Mouse (Mus musculus) thymus, postnatal 25 days (tissue): ENCODE results near the gene Suz12.

Experiments
- DNase-seq: peaks from one replicate; pipeline ENCODE4 v3.0.0; 2022

The Suz12 gene

DNA sequence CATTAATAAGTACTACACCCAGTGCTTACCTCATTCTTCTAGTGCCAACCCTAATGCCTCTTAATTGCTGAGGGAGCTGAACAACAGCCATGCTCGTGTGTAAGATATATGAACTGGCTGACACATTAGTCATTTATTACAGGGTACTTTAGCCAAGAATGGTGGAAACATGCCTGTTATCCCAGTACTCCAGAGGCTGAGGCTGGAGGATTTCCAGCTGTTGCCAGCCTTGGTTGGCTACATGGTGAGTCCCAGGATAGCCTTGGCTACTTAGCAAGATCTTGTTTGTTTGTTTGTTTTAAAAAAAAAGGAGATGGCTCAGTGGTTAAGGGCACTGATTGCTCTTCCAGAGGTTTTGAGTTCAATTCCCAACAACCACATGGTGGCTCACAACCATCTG, 85.9 kb downstream of the Suz12 start:
- DNase-seq, result no peak

DNA sequence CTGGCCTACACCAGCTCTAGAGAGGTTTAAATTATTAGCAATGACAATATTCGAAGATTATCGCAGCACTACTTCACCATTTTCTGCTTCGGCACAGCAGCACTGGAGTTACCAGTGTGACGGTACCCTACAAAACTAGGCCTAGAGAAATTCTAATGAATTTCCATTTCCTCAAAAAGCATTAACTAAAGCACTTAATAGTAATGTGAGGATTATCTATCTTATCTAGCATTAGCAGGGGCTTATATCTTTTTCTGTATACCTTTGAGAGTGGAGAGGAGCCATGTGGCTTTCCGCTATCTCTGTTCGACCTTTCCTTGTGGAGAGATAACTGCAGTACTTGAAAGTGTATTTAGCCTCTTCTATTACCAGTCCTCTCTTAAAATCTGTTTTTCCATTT, 86.8 kb downstream of the Suz12 start:
- no peak for DNase-seq

DNA sequence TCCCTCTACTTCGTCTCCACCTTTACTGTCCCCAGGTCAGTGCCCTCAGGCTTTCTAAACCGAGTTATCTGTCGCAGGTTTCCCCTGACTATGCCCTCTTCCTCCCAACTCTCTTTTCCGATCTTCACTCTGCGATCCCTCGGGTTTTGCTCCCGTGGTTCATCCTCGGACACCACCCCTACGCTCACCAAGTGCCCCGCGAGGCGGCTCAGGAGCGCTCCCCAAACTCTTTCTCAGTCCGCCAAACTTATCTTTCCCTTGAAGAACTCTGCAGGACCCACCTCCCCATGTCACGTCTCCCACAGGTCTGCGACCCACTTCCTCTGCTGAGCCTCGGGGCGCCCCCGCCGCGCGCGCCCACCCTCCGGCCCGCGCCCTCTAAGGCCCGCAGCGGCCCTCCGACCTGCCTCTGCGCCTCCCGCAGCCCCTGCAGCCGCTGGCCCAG, 87.5 kb downstream of the Suz12 start:
- DNase-seq, result no peak

DNA sequence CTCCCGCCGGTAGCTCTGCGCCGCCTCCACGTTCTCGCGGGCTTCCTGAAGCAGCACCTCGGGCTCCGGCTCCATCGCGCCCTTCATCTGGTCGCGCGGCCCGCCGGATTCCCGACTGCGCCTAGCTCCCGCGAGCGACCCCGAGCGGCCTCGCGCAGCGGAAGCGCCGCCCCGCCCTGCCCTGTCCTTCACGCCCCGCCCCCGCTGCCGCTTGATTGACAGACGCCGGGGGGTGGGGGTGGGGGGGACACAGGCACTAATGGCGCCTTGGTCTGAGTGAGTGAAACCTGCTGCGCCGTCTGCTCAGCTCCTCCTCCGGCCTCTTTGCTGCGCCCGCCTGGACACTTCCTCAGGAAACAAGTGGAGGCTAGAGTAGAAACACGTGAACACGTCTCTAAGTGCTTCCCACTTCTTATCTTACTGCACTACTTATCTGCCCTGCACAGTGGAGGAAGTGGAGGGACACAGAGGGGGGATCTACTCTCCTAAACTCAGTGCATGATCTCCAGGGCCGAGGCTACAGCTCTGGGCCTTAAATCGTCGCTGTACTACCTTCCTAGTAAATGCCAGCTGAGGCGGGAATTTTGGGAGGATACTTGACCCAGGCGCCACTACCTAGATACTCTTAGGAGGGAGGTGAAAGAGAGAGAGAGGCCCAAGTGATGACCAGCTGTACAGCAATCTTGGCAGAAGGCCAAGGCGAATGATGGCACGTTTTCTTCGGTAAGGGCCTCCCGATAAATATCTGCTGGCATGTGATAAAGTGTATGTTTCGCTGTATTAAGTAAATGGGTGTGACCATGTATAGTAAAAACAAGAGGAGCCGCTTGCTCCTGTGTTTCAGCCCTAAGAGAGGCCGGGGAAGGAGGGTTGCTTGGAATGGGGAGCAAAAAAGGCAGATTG, 88.2 kb downstream of the Suz12 start, which contains the start of gene Crlf3:
Gene Crlf3 (minus strand): TSS at position 166 of the 903 bp plus-strand sequence.
- peak; percentile 96 for DNase-seq

DNA sequence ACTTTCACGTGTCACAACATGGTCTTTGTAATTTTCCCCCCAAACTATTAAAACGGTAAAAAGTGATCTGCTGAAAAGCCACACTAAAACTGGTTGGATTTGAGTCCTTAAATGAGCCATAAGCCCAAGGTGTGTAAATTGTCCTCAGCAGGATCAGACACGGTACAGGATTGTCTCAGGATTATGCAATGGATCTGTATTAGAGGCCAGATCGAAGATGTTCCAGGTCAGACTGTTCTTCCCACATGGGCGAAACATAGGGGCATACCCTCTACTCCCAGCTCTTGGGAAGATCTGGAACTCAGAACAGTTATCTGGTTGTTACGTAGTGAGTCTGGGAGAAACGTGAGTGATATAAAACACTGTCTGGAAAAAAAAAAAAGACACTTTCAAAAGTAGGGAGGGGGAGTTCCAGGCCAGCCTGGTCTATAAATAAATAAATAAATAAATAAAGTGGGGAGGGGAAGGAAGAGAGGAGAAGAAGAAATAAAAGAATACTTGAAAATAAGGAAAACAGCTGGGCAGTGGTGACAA, 88.9 kb downstream of the Suz12 start:
- no peak for DNase-seq
